Mouse (Mus musculus) midbrain, embryonic 11.5 days (tissue): ENCODE data around the gene Saa2. TPM values are rescaled to one million over a fixed set of nuclear protein-coding genes. Genes with fewer than 3 reads are reported as not detected.

Source experiments
- ATAC-seq: fragments of 200-750 bp; cut with Nextera tagmentation; 2 replicates; pipeline ENCODE4 v1.8.0; 2017; ENCODE audit warnings: moderate TSS enrichment, moderate library complexity; ENCODE audit not compliant: low FRiP score
- DNase-seq: peaks from one replicate; pipeline ENCODE4 v3.0.0; 2015; ENCODE audit warnings: low spot score; ENCODE audit errors: missing footprints
- H3K27ac ChIP-seq: fragments of 300-500 bp; sonication (generic); 2 replicates; pipeline ENCODE4 v1.5.1; 2014; ENCODE audit warnings: low read depth, low read length
- H3K27me3 ChIP-seq: fragments of 300-500 bp; sonication (generic); 2 replicates; pipeline ENCODE4 v1.6.1; 2014; ENCODE audit warnings: mild to moderate bottlenecking, low read length, moderate library complexity, mixed read lengths; ENCODE audit not compliant: control insufficient read depth, insufficient read depth
- H3K36me3 ChIP-seq: fragments of 300-500 bp; sonication (generic); 2 replicates; pipeline ENCODE4 v1.6.1; 2014; ENCODE audit warnings: mild to moderate bottlenecking, low read length, moderate library complexity, mixed read lengths; ENCODE audit not compliant: control insufficient read depth, insufficient read depth
- H3K4me1 ChIP-seq: fragments of 300-500 bp; sonication (generic); 2 replicates; pipeline ENCODE4 v1.6.1; 2014; ENCODE audit warnings: low read length; ENCODE audit not compliant: control insufficient read depth, insufficient read depth
- H3K4me2 ChIP-seq: fragments of 300-500 bp; sonication (generic); 2 replicates; pipeline ENCODE4 v1.6.1; 2014; ENCODE audit warnings: mild to moderate bottlenecking, moderate library complexity
- H3K4me3 ChIP-seq: fragments of 300-500 bp; sonication (generic); 2 replicates; pipeline ENCODE4 v1.5.1; 2014; ENCODE audit warnings: low read depth, low read length
- H3K9ac ChIP-seq: fragments of 300-500 bp; sonication (generic); 2 replicates; pipeline ENCODE4 v1.6.1; 2014; ENCODE audit warnings: low read length
- H3K9me3 ChIP-seq: fragments of 300-500 bp; sonication (generic); 2 replicates; pipeline ENCODE4 v1.6.1; 2016; ENCODE audit warnings: low read length; ENCODE audit not compliant: control insufficient read depth
- WGBS: fragments of 180-500 bp; shearing (Covaris S2); extraction: QIAGEN DNeasy Blood & Tissue Kit; methylation state at CpG from one replicate; pipeline ENCODE4 v1.1.7; 2014; 5-methylcytosine and 5-hydroxymethylcytosine counted together
- polyA plus RNA-seq: library from polyadenylated mRNA; unstranded; fragments of >200 nt; fragmentation: Nextera tagmentation; extraction: Ambion mirVana; gene quantifications from 2 replicates; pipeline ENCODE4 v1.2.1, GENCODE M21; 2014

Saa2 gene
- polyA plus RNA-seq, 1 experiment from 2014 or later: not detected

GRCm38 (mm10) chr7:46789177-46789849 lies 37.7 kb downstream of the Saa2 start:
- Histone ChIP-seq H3K27me3 (no peaks in the 10 kb centered on the region), H3K4me3 (no peak overlapping the region), H3K27ac (no peak overlapping the region), H3K36me3 (0 out of 2 replicates have a peak, but pooled peaks cover 6% of the 10 kb centered on the region), H3K4me1 (no peaks in the 10 kb centered on the region), H3K9me3 (no peaks in the 10 kb centered on the region), H3K9ac (no peak overlapping the region), H3K4me2 (no peak overlapping the region)
- WGBS: 88% methylated on average over 5 of the region's 5 CpGs
- ATAC-seq (no peak), DNase-seq (no peak)

- 91% methylated on average over 4 of the region's 4 CpGs for WGBS
- no peak overlapping the region for H3K9ac ChIP-seq
- no peaks in the 10 kb centered on the region for H3K27me3 ChIP-seq
- no peak overlapping the region for H3K27ac ChIP-seq
- H3K9me3 ChIP-seq: no peaks in the 10 kb centered on the region
- peaks cover 11% of the 10 kb centered on the region for H3K4me1 ChIP-seq
- H3K4me3 ChIP-seq: no peak overlapping the region
- ATAC-seq (no peak), DNase-seq (no peak)
- no peaks in the 10 kb centered on the region for H3K36me3 ChIP-seq
- no peak overlapping the region for H3K4me2 ChIP-seq
Observed at GRCm38 (mm10) chr7:46793871-46794270, 42.3 kb downstream of the Saa2 start.

DNA sequence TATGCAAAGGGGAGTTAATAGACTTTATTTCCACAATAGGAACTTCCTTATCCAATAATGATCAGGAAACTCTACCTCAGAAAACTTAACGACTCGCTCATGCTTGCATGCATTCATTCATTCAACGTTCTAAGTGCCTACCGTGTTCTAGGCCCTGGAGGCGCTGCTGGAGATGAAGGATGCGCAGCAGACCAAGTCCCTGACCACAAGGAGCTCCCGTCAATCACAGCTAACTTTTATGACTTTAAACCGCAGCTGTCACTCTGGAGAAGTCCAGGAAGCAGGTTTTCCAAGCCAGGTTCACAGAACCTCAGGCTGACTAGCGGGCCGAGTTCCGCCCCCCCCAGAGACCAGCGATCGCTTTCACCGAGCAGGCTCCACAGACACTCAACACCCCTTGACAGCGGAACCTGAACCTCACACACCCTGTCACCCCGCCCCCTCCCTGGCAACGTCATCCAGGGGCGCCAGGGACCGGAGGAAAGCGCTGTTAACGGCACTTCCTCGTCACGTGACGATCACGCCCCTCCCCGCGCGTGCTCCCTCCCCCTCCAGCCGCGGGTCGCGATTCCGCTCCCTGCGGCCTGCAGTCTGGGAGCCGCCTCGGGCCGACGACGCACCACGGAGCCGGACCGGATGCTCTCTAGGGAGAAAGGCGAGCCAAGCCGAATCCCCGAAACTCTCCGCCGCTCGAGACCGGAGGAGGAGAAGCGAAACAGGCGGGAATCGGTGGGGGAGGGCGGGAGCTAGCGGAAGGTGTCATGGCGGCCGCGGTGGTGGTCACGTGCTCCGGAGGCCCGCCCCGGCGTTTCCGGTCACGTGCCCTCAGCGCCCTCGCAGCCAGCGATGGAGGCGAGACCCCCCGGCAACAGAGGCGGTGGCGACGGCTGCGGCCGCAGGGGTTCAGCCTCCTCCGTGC lies 44.0 kb downstream of the Saa2 start, which contains the start of the genes Hps5 and Gtf2h1:
TSS of gene Hps5 (minus strand) at position 778 of the 919 bp plus-strand sequence.
TSS of gene Gtf2h1 (plus strand) at position 817 of the 919 bp plus-strand sequence.
- Histone ChIP-seq H3K36me3 (peaks cover 2% of the 10 kb centered on the region; the same call in 1 of the 2 replicates), H3K27ac (peak within 1 kb of the TSS; percentile 76), H3K4me3 (peak within 1 kb of the TSS; percentile 89), H3K4me1 (peaks cover 11% of the 10 kb centered on the region), H3K9me3 (no peaks in the 10 kb centered on the region), H3K9ac (peak within 1 kb of the TSS; percentile 85), H3K4me2 (peak within 1 kb of the TSS; percentile 96), H3K27me3 (no peaks in the 10 kb centered on the region)
- under 1% methylated on average over 74 of the region's 75 CpGs for WGBS
- peak; percentile 100 for DNase-seq
- ATAC-seq: peak; percentile 99

DNA sequence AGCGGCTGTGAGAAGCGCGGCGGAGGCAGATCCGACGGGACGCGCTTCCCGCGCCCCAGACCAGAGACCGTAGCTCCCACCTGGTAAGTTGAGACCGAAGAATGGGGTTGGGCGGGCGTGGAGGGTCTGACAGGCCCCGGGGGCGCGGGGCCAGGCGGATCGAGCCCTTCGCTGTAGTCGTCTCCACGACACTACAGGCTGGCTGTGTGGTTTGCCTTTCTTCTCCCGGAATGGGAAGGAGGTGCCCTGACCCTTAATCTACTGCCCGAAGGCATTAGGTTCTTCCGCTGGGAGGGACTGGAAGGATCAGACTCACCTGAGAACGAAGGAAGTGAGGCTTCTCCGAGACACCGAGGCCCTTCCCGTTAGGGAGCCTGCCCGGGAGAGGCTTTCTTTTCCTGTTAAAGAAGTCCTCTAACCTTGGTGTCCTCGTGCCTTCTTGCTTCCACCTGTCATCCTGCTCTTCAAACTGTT lies 44.7 kb downstream of the Saa2 start:
- H3K4me2 ChIP-seq: peak overlapping the region; percentile 96
- H3K9me3 ChIP-seq: no peaks in the 10 kb centered on the region
- peak overlapping the region; percentile 89 for H3K4me3 ChIP-seq
- H3K27ac ChIP-seq: no peak overlapping the region
- no peaks in the 10 kb centered on the region for H3K27me3 ChIP-seq
- DNase-seq (peak; percentile 89), ATAC-seq (no peak; the same call in 1 of the 2 replicates)
- H3K4me1 ChIP-seq: peaks cover 11% of the 10 kb centered on the region
- H3K36me3 ChIP-seq: peaks cover 2% of the 10 kb centered on the region; the same call in 1 of the 2 replicates
- peak overlapping the region; percentile 85 for H3K9ac ChIP-seq
- 0% methylated on average over 29 of the region's 31 CpGs for WGBS

DNA sequence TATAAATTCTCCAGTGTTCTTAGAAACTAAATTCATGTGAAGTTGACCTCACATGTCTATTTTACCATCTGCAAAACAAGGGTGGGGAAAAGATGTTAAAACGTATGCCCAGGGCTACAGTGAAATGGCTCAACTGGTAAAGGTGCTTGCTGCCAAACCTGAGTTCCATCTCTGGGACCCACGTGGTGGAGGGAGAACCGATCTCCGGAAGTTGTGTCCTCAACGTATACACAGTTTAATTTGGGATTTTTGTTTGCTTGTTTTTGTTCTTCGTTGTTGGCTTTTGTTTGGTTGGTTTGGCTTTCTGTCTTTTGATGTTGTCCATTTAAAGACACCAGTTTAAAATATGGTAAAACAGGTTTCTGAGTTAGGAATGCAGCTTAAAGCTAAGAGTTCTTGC lies 45.2 kb downstream of the Saa2 start:
- Histone ChIP-seq H3K9ac (peak overlapping the region; percentile 85; the same call in 1 of the 2 replicates), H3K27me3 (no peaks in the 10 kb centered on the region), H3K36me3 (peaks cover 2% of the 10 kb centered on the region; the same call in 1 of the 2 replicates), H3K9me3 (no peaks in the 10 kb centered on the region), H3K27ac (no peak overlapping the region), H3K4me1 (peaks cover 11% of the 10 kb centered on the region), H3K4me2 (peak overlapping the region; percentile 96), H3K4me3 (peak overlapping the region; percentile 89)
- ATAC-seq (no peak), DNase-seq (no peak)
- 64% methylated on average over 6 of the region's 6 CpGs for WGBS

Other genes starting within 250 kb of the Saa2 start
- gene Sergef, start 112.0 kb upstream of the Saa2 start, polyA plus RNA-seq: 14.3 and 15.7 TPM in 2 replicates
- gene Tph1, start 79.3 kb upstream of the Saa2 start, polyA plus RNA-seq: 0.21 and 0.59 TPM in 2 replicates
- gene Saal1, start 41.1 kb upstream of the Saa2 start, polyA plus RNA-seq: 42.4 and 44.1 TPM in 2 replicates
- gene Saa3, start 36.1 kb upstream of the Saa2 start, polyA plus RNA-seq: 0.07 TPM in 1 of 2 replicates, not detected in the other
- gene Saa4, start 19.2 kb upstream of the Saa2 start, polyA plus RNA-seq: not detected in 2 replicates
- not detected in 2 replicates for gene Saa1, start 8.8 kb upstream of the Saa2 start, polyA plus RNA-seq
- 16.3 and 17.9 TPM in 2 replicates for gene Hps5, start 44.3 kb downstream of the Saa2 start, polyA plus RNA-seq
- 58.0 and 62.4 TPM in 2 replicates for gene Gtf2h1, start 44.3 kb downstream of the Saa2 start, polyA plus RNA-seq
- gene Ldha, start 89.7 kb downstream of the Saa2 start, polyA plus RNA-seq: 1,513 and 1,542 TPM in 2 replicates
- gene Ldhc, start 109.4 kb downstream of the Saa2 start, polyA plus RNA-seq: not detected in 2 replicates
- gene Tsg101, start 168.2 kb downstream of the Saa2 start, polyA plus RNA-seq: 342 and 362 TPM in 2 replicates
- gene Uevld, start 206.7 kb downstream of the Saa2 start, polyA plus RNA-seq: 14.3 and 14.8 TPM in 2 replicates
- gene Gm9999, start 231.8 kb downstream of the Saa2 start, polyA plus RNA-seq: not detected in 2 replicates